Mouse (Mus musculus) brown adipose tissue, adult 24 weeks (tissue): ENCODE data around the gene Rapsn. TPM values are rescaled to one million over a fixed set of nuclear protein-coding genes. Genes with fewer than 3 reads are reported as not detected.
"Not testable (repeated sequence)": the region's sequence is repeated elsewhere in the genome, so short reads cannot be mapped to it uniquely, and the experiment has no call there.

Source experiments
- H3K27ac ChIP-seq: fragments of 200-500 bp; replicated peaks from 2 replicates; pipeline ENCODE4 v1.5.1; 2012; ENCODE audit warnings: low read depth, mild to moderate bottlenecking, low read length
- H3K4me1 ChIP-seq: fragments of 200-500 bp; 2 replicates; pipeline ENCODE4 v1.6.1; 2012; ENCODE audit warnings: low read length, mixed read lengths; ENCODE audit not compliant: control insufficient read depth, insufficient read depth, insufficient read length
- H3K4me3 ChIP-seq: fragments of 200-500 bp; 2 replicates; pipeline ENCODE4 v1.5.1; 2012; ENCODE audit warnings: low read depth, mild to moderate bottlenecking, low read length, moderate library complexity; ENCODE audit not compliant: insufficient read depth
- polyA plus RNA-seq: library from polyadenylated mRNA; stranded (reverse); fragments of >200 nt; gene quantifications from 2 replicates; pipeline ENCODE4 v1.2.4, GENCODE M21; 2012; ENCODE audit not compliant: missing spikeins, insufficient read depth, insufficient read length

Rapsn gene
- polyA plus RNA-seq, 1 experiment: 0.71 TPM

DNA sequence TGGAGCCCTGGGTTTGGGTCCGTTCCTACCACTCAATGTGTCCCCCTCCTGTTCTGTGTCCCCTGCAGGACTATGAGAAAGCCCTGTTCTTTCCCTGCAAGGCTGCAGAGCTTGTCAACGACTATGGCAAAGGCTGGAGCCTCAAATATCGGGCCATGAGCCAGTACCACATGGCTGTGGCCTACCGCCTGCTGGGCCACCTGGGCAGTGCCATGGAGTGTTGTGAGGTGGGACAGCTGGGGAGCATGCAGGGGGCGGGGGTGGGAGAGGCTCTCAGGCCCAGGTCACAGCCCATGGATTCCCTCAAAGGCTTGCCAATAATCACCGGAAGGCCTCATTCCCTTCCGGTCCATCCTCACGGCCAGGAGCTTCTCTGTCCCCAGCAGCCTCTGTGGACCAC, 6.4 kb downstream of the Rapsn start:
- Histone ChIP-seq H3K4me3 (no peak overlapping the region), H3K4me1 (no peaks in the 10 kb centered on the region; the same call in 1 of the 2 replicates), H3K27ac (no peak overlapping the region)

DNA sequence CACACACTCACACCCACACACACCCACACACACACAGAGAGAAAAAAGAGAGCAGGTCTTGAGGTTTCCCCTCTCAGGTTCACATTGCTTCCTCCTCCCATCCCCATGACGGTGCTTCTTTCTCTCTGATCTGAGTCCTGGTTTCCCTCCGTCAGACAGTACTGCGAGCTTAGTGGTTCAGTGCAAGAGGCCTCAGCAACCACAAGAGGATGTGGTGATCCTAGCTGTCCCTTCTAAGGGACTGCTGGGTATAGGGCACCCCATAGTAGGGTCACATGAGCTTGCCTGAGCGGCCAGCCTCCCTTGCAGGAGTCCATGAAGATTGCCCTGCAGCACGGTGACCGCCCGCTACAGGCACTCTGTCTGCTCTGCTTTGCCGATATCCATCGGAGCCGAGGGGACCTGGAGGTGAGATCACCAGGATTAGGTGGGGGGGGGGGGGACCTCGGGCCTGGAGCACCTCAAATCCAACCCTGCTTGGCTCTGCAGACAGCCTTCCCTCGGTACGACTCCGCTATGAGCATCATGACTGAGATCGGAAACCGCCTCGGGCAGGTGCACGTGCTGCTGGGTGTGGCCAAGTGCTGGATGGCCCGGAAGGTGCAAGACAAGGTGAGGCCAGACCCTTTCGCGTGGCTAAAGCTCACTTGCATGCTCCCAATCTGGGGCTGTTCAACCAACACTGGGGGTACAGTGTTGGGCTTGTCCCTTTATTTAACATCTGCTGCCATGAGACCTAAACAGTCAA, 7.4 kb downstream of the Rapsn start:
- no peak overlapping the region for H3K27ac ChIP-seq
- no peak overlapping the region for H3K4me3 ChIP-seq
- H3K4me1 ChIP-seq: no peaks in the 10 kb centered on the region; the same call in 1 of the 2 replicates

- no peak overlapping the region for H3K4me3 ChIP-seq
- H3K4me1 ChIP-seq: no peaks in the 10 kb centered on the region; the same call in 1 of the 2 replicates
- H3K27ac ChIP-seq: no peak overlapping the region
Measured at GRCm38 (mm10) chr2:91044727-91045126, 9.3 kb downstream of the Rapsn start.

DNA sequence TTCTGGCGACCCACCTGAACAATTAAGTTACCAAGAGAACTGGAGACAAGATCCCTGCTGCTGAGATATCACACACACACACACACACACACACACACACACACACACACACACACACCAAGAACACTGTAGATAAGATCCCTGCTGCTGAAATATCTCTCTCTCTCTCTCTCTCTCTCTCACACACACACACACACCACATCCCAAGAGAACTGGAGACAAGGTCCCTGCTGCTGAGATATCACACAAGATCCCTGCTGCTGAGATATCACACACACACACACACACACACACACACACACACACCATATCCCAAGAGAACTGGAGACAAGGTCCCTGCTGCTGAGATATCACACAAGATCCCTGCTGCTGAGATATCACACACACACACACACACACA, 10.4 kb downstream of the Rapsn start:
- H3K27ac ChIP-seq, H3K4me1 ChIP-seq, H3K4me3 ChIP-seq: not testable (repeated sequence)

- H3K4me3 ChIP-seq: no peak overlapping the region
- H3K27ac ChIP-seq: no peak overlapping the region
- H3K4me1 ChIP-seq: no peaks in the 10 kb centered on the region; the same call in 1 of the 2 replicates
Measured at GRCm38 (mm10) chr2:91047359-91047758, 11.9 kb downstream of the Rapsn start.

DNA sequence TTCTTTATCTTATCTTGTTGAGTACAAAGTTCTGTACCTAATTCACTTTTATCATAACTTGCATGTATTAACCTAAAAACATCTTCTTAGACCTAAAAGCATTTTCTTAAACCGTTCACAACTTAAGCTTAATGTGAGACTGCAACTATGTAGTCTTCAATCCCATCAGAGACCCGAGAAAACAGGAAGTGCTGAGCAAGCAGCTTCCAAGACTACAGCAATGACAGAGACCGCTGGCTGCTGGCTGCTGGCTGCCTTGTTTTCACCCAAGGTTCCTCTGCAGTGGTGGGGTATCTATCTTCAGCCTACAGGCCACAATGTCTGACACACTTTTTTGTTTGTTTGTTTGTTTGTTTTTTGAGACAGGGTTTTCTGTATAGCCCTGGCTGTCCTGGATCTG, 16.5 kb downstream of the Rapsn start:
- H3K4me3 ChIP-seq: no peak overlapping the region
- H3K27ac ChIP-seq: no peak overlapping the region
- no peaks in the 10 kb centered on the region for H3K4me1 ChIP-seq

GRCm38 (mm10) chr2:91052752-91053151, 17.3 kb downstream of the Rapsn start:
- Histone ChIP-seq H3K27ac (no peak overlapping the region), H3K4me1 (no peaks in the 10 kb centered on the region), H3K4me3 (no peak overlapping the region)

DNA sequence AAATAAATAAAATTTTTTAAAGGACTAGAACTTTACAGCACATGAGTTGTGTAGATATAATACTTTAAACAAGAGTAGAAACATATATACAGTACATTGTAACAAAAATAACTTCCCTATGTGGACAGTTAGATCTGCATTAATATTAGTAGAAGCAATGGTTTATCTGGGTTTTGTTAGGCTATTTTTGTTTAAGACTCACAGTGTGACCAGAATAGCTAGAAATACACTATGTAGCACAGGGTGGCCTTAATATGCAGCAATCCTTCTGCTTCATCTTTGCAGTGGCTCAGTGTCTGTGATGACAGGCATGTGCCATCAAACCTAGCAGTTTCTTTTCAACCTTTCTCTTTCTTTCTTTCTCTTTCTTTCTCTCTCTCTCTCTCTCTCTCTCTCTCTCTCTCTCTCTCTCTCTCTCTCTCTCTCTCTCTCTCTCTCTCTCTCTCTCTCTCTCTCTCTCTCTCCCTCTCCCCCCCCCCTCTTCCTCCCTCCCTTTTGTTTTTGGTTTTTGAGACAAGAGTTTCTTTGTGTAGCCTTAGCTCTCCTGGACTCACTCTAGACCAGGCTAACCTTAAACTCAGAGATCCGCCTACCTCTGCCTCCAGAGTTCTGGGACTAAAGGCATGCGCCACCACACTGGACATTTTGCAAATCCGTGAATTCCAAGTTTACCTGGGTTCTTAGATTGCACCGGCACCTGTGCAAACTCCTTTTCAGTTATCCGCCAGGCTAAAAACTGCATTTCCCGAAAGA, 17.9 kb downstream of the Rapsn start:
- H3K4me3 ChIP-seq: peak overlapping the region; percentile 64
- H3K27ac ChIP-seq: no peak overlapping the region
- no peaks in the 10 kb centered on the region for H3K4me1 ChIP-seq

DNA sequence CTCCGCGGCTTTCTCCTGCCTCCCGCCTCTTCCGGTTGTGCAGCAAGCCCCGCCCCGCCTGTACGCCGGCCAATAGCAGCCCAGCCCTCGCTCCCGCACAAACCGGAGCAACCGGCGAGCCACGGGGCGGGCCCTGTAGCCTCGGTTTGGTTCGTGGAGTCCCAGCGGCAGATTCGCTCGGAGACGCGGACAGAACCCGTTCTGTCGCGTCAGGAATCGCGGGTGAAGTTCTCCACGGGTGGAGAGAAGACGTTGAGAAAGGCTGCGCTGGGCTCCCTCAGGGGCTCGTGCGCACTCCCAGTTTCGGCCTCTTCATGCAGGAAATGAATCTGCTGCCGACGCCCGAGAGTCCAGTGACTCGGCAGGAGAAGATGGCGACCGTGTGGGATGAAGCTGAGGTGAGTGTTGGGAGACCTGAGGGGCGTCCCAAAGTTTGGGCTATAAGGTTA, 18.5 kb downstream of the Rapsn start, which contains the start of gene Psmc3:
Gene Psmc3 (plus strand): TSS at position 76 of the 449 bp plus-strand sequence.
- H3K27ac ChIP-seq: peak within 1 kb of the TSS; percentile 98
- peak within 1 kb of the TSS; percentile 93 for H3K4me3 ChIP-seq
- H3K4me1 ChIP-seq: no peaks in the 10 kb centered on the region

GRCm38 (mm10) chr2:91058435-91058834, 23.0 kb downstream of the Rapsn start:
- H3K4me3 ChIP-seq: no peak overlapping the region
- H3K27ac ChIP-seq: no peak overlapping the region
- no peaks in the 10 kb centered on the region for H3K4me1 ChIP-seq

- Histone ChIP-seq H3K4me3 (no peak overlapping the region), H3K4me1 (no peaks in the 10 kb centered on the region), H3K27ac (no peak overlapping the region)
Measured at GRCm38 (mm10) chr2:91059376-91059775, 24.0 kb downstream of the Rapsn start.

DNA sequence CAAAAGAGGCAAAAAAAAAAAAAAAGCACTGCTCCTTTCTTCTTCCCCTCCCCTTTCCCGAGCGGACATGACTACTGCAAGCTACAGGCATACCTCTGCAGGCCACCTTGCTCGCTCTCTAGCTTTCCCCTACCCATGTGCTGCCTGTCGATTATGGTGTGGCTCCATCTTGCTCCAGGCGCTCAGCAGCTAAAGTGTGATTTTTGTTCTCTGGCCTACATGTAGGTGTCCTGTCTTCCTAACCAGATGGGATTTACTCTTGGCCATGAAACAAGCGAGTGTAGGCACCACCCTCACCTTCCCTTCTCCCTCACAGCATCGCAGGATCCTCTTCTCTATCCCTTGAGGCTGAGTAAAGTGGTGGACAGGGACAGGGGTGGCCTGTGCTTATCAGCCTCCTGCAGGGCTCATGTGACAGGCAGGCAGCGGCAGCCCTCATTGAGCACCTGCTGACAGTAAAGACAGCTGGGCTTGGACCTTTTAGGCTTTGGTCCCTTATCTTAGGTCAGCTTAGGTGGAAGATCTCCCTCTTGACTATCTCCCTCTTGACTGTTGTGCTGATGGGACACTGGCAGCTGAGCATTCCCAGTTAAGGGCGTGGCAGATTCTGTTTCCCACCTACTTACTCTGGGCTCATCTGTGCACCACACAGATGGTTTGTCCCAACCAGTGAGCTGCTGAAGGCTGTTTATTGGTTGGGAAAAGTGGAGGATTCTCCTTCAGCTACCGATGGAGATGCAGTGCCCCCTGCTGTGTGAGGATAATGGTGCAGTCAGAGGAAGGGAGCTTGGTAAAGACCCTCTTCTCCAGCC, 25.3 kb downstream of the Rapsn start:
- Histone ChIP-seq H3K4me3 (no peak overlapping the region), H3K27ac (no peak overlapping the region), H3K4me1 (no peaks in the 10 kb centered on the region)

DNA sequence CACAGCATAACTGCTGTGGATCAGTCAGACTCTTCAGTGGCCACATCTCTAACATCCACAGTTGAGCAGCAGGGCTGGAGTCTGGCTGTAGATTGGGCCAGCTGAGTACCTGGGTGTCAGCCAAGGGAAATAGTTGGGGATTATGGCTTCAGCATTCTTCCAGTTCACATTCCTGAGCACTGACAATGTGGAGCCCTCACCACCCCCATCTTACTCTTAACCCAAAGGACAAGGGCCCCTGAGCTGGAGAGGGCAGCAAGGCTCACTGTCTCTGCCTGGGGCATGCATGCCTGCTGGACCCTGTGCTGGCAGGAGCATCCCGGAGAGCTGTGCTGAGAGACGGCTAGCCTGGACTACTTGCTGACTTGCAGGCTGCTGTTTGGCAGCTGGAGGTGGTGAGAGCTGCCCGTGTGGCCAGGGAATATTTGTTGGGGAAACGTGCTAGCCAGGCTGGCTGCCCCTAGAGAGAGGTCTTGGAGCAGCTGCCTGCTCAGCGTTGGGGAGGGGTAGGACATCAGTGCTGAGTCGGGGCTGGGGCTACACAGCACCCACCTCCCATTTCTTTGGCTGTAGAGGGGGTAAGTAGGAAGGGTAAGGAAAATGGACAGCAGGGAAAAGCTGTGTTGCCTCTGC, 26.5 kb downstream of the Rapsn start:
- no peaks in the 10 kb centered on the region for H3K4me1 ChIP-seq
- H3K4me3 ChIP-seq: no peak overlapping the region
- H3K27ac ChIP-seq: no peak overlapping the region

GRCm38 (mm10) chr2:91062779-91063606, 27.6 kb downstream of the Rapsn start:
- no peak overlapping the region; the same call in 1 of the 2 replicates for H3K27ac ChIP-seq
- H3K4me1 ChIP-seq: no peaks in the 10 kb centered on the region
- no peak overlapping the region for H3K4me3 ChIP-seq
